Mouse (Mus musculus): ENCODE results near the gene 5430403G16Rik.
A peak's percentile ranks its signal among the peaks of the same experiment; 100 is the strongest.
"Not testable (repeated sequence)": the region's sequence is repeated elsewhere in the genome, so short reads cannot be mapped to it uniquely, and the experiment has no call there.

The 5430403G16Rik gene

GRCm38 (mm10) chr5:109690537-109691201, at the start of gene 5430403G16Rik:
Gene 5430403G16Rik, minus strand, starts transcription at chr5:109691041.
- peak; percentile 55 for DNase-seq (ENCODE audit: low spot score)

- not testable (repeated sequence) for DNase-seq (ENCODE audit: low spot score)
Measured at GRCm38 (mm10) chr5:109717341-109717740, 26.5 kb upstream of the 5430403G16Rik start.

GRCm38 (mm10) chr5:109691205-109691965, 544 bp upstream of the 5430403G16Rik start:
- DNase-seq (ENCODE audit: low spot score) = not testable (repeated sequence)

- no peak for DNase-seq (ENCODE audit: low spot score)
Measured at GRCm38 (mm10) chr5:109682921-109683320, 7.9 kb downstream of the 5430403G16Rik start.
